Mouse (Mus musculus): ENCODE results near the gene Tctex1d1. TPM values are rescaled to one million over a fixed set of nuclear protein-coding genes. Genes with fewer than 3 reads are reported as not detected.

Gene Tctex1d1
- polyA plus RNA-seq, 2 experiments from 2014 or later: 0.89 TPM; not detected in 1

DNA sequence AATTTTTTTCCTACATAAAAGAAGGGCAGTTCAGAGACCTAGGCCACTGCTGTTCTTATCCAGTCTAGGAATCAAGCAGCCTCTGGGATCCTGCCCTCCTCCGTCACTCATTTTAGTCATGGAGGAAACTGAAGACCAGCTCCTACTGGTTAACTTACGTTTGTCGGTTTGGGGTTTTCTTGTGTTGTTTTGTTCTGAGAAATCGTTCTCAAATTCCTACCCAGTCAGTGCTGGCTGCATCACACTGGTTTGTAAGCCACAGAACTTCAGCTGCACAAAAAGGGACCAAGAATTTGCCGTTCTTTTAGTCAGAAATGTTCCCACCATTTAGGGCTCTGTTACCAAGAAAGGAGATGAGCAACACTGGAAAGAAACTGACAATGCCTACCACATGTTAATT, 11.0 kb downstream of the Tctex1d1 start:
- peak; percentile 37 for ATAC-seq

DNA sequence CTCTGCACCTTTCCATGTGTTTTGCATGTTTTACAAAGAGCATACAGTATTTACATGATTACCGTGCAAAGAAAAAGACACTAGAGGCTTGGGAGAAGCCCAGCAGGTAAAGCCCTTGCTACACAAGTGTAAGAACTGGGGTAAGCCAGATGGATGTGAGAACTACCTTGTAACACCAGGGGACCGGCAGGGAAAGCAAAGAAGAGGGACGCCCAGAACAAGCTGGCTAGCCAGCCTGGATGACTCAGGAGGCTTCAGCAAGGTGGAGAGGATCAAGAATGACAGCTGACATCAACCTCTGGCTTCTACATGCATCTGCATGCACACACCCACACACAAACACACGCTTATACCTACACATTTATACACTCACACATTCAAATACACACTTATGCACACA, 11.6 kb downstream of the Tctex1d1 start:
- no peak for ATAC-seq

DNA sequence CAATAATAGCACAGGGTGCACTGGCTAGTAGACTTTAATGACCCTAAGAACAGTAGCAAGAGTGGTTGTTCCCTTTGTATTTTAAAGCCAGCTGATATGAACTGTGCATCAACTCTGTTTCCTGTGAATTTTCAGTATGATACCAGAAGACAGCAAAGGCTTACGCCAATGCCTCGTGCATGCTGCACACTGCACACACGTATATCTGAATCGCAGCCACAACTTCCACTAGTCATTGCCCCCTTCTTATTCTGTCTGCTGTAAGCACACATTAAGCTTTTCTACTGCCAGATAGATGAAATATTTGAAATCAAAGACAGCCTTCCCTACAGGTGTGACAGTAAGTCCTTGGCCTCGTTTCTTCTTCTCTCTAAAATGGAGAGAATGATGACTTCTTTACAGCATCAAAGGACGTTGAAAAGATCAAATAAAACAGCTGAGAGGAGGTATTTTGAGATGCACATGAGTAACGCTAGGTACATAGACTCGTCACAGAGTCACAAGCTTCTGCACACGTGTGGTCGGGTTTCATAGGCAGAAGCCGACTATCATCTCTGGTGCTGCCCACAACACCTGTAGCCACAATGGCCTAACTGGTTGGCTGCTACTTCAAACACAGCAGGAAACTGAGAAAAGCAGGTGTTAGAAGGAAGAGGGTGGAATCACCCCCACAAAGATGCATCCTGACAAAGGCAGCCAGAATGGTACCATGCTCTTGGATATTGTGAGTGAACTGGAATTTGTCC, 12.4 kb downstream of the Tctex1d1 start:
- ATAC-seq: peak; percentile 67

DNA sequence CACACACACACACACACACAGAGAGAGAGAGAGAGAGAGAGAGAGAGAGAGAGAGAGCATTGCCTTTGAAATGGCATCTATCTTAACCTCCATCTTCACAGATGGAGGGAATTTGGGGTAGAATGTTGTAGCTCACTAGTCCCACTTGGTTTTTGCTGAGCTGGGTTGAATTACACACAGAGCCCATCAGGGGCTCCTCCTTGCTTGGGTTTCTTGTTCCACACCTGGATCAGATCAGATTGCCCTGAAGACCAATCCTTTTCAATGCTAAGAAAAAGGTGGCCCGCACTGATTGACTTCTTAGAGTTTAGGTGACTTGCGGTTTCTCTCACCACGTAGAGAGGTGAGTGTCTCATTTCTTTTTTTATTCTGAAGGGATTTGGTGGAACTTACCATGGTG, 13.3 kb downstream of the Tctex1d1 start:
- no peak for ATAC-seq

DNA sequence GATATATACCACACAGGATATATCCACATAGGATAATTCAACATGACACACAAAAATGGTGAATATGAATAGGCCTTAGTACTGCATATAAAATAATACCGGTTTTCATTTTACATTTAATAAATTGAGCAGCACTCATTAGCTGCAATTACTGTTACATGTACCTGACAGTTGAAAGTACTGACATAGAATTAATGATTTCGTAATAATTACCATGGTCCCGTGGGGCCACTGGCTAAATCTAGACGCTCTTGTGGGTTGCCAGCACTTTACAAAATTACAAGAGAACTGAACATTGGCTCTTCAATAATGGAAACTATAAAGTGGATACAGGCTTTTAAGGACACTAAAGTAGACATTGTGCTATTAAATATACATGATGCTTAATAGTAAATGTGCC, 26.3 kb downstream of the Tctex1d1 start:
- ATAC-seq: no peak

DNA sequence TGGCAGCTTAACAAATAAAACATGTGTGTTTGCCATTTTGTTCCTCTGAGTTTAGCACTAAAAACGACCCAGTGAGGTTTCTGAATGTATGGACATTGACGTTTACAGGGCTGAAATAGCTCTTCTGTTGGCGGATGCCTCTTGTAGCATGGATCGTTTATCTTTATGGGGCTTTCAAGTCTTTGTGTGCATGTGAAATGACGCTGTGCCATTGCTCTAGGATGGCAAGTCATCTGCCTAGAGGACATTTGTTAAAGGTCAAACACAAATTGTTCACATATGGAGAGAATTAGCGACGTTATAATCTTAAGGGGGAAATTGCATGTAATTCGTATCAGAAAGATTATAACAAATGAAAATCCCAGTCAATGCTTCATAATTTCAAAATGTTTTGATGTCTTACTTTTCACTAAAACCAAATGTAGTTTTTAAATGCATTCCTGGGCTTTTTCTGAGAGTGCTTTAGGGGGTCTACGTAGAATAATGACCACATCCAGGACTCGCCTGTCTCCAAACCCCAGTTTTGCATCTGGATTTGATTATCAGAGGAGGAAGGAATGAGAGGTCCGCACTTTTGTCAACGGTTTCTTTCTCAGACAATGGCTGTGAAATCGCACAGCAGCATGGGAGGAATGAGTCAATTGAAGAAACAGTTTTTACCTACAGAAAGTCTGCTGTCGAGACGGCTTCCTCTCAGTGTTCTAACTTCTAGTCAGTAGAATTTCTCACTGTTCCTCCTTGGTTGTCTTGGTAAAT, 27.0 kb downstream of the Tctex1d1 start:
- no peak for ATAC-seq

DNA sequence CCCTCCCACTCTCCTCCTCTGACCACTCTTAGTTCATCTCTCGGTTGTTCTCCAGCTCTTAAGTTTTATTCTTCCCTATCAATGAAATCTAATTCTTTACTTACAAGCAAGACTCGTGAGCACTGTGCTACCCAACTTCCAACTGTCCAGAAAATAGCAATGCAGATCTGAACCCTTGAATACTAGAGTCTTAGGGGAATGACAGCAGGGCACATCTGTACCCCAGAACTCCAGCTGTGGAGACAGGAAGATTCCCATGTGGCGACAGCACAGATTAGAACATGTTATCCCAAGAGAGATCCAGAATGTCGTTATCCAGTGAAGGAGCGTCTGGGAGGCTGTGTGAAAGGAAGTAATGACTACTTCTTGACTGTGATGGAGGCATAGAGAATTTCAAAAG, 27.9 kb downstream of the Tctex1d1 start:
- no peak for ATAC-seq

DNA sequence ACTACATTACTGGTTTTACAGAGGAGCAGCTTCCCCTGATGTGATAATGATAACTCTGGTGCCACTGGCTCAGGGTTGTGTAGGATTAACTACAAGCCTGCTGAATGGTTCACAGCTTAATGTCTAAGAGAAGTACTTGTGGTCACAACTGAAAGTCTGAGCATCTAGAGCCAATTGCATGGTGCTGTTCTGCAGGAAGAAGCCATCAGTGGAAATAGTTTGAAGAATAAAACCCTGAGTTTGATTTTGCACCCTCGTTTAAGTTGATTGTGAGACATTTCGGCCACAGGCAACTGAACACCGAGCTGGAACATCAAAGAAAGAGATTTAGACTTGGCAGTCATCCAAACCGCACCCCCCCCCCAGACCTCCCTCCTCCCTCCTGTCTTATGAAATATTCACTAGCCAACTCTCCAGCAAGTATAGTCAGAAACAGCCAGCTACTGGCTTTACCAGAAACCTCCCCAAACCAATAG, 28.6 kb downstream of the Tctex1d1 start:
- ATAC-seq: peak; percentile 74

DNA sequence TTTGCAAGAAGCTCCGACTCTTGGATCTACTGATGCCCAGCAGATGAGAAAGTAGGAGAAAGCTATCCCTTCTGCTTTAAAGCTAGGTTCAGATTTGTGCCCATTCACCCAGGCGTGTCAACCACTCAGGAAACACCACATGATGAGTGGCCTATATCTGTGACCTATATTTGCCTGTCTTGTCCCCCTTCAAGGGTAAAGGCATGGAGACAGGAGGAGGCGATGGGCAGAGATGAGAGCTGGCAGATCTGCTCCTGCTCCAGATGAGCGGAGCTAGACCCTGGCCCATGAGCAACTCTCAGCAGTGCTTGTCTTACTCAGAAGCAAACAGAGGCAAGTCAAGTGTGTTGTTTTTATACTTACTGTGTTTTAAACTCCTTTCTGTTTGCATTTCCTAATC, 32.3 kb downstream of the Tctex1d1 start:
- ATAC-seq: no peak

DNA sequence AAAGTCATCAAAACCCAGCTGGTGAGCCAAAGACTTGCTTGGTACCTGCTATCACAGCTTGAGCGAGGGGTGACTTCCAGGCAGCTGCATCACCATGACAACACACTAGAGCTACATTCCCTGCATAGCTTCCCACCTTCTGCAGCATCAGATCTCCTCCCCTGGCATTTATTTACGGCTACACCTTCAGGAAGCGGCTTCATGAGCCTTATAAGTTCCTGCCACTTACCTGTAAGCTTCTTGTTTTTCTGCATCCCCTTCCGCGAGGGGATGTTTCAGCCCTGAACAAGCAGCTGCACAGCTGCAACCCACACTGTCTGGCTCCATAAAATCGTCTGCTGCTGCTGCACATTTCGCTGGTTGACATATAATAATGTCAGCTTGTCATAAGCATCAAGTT, 33.4 kb downstream of the Tctex1d1 start:
- ATAC-seq: no peak

DNA sequence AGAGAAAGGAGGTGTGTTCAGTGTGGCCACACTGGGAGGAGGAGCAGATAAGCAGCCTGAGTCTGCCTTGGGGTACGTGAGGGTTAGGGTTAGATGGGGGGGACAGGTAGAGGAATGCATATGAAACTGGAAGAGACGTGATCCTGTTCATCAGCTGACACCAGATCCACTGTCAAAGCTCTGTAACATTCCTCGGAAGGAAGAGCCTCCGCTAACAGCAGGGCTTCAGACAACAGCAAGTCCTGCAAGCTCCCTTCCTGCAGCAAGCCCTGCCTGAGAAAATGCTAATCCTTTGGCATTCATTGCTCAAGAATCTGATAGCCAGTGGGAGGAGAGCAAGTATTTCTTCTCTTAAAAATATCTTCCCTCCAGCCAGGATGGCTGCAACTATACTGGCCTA, 35.1 kb downstream of the Tctex1d1 start:
- ATAC-seq: no peak

DNA sequence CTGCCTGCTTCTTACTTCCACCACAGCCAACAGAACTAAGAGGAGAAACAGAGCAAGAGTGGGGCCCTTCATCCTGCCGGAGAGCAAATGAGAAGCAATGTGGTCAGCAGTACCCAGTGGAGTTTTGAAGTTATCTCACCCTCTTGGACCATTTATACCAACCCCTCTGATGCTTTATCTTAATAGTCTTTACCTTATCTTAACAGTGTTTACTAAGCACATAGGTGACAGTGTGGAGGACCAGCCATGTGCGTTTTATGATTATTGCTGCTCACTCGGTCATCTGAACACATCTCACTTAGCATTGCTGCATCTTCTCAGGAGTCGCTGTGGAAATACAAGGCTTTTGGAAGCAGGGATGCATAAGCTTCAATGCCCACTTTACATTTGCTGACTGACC, 48.2 kb downstream of the Tctex1d1 start, which contains the start of gene Insl5:
TSS of gene Insl5 (minus strand) at position 222 of the 400 bp plus-strand sequence.
- ATAC-seq: no peak

DNA sequence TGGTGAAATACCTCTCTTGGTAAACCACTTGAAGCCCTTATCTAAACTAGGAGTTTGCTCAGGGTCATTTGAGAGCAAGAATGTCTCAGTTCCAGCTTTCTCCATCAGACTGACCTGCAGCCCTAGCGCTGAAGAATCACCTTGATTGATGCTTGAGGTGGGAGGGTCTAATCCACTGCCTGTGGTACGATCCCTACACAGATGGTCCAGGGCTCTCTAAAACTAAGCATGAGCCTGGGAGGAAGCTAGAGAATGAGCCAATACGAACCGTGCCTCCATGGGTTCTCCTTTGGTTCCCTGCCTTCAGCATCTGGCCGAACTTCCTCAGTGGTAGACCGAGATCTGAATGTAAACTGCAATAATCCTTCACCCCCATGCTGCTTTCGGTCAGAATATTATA, 49.3 kb downstream of the Tctex1d1 start:
- no peak for ATAC-seq

DNA sequence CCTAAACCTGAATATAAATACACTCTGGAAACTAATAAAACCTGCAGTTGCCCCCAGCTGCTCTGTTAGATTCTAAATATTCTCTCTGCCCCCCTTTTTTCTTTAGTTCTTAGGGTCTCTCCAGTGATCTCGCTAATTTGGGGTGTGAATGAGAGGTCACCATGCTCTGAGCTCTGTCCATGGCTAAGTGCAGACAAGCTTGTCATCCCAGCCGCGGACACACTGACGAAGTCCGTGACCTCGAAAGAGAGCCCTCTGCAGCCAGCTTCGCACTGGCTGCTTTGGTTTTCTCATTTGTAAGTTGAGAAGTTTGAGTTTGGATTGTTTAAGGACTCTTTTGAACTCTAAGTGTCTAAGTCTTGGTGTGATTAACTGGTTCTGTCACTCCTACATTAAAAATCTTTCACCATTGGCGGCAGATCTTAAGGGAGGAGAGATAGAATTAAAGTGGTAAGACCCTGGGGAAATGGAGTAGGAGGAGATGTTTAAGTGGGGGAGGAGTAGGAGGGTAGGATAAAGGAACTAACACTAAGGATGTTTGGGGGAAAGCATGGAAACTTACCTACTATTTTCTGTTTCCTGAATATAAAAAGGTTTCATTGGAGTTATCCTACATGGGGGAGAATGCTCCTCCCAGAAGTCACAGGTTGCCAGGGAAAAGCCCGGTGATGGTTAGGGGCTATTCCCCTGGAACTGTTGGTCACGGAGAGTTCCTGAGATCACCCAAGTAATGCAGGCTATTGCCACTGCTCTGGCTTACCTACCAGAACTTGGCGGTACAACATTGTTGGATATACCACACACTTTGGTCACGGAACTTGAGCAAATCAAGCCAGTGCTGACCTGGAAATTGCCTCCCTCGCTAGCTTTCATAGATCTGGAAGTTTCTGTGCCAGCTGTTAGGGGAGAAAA, 50.0 kb downstream of the Tctex1d1 start:
- no peak for ATAC-seq

DNA sequence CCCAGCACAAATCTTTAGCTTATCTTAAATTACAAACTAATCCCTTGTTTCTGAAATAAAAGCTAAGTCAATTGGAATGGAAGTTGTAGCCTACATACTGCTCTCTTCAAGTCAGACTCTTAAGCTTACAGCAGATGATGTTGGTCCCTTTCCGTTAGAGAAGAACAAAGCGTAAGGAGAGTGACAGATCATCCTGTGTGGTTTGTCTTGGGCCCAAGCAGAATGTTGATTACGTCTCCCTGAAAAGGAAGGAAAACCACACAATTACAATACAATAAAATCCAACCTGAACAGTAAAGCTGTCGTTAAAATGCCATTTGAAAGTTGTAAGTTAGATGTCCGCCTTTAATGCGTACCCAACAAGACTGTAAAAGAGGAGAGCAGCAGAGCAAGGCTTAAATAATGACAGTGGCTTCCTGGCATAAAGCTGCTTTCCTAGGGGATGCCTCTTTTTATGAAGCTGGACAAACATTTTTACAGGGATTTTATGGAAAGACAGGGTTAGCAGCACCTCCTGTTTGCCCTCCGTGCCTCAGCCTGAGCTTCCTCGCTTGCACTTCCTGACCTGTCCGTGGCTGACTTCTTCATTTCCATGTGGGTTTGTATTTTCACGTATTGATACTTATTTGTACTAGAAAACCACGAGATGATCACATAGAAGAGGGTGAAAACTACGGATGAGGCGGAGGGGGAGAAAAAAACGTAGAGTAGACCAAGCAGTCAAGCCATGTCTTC, 60.9 kb downstream of the Tctex1d1 start:
- ATAC-seq: peak; percentile 19

DNA sequence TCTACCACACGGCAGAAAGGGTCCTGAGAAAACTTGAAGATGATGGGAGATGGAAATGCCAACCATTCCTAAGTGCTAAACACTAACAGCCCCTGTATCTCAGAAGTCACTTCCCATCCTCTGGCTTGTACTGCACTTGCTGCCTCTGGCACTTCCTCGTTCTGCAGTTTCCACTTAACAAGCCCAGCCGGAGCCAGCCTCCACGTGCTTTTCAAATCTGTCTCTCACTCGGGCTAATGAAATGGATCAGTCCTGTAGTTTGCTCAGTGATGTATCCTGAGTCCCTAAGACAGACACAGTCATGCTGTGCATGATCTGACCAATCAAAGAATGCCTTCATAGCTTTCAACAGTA, 61.4 kb downstream of the Tctex1d1 start:
- no peak for ATAC-seq

DNA sequence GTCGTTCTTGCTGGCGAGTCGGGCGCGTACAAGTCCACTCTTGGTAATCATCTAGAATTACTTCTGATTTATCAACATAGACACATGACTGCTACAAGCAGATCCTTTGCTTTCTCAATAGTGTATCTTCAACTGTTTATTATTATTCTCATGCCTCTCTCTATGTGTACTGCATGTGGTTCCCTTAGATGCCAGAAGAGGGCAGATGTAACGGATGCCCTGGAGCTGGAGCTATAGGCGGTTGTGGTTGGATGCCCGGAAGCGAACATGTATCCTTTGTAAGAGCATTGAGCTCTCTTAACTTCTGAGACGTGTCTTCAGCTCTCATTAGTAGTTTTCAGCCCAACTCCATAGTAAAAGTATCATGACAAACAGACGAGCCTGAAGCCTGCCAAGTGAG, 64.6 kb downstream of the Tctex1d1 start:
- no peak for ATAC-seq

DNA sequence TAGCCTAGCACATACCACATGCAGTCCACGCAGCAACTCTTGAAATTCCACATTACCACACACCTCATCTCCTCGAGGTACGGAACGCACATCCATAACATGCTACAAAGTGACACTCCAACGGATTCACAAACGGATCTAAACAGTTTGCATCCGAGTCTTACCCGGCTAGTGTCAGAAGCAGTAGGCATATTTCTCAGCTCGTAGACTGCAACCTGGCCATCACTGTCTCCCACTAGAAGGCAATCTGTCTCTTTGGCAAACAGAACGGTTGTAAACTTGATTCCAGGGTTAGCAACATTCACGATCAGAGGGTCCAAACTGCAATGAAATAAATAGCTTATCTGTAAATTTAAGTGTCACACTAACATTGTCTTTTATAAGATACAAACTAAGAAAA, 69.6 kb downstream of the Tctex1d1 start:
- ATAC-seq: no peak
